Mouse (Mus musculus) kidney, adult 2 months (tissue): ENCODE data around the gene Rab11fip5. TPM values are rescaled to one million over a fixed set of nuclear protein-coding genes. Genes with fewer than 3 reads are reported as not detected.

Source experiments
- DNase-seq: peaks from one replicate; pipeline ENCODE4 v3.0.0; 2021
- H3K27ac ChIP-seq: fragments of 200-500 bp; 2 replicates; pipeline ENCODE4 v1.5.1; 2012; ENCODE audit warnings: low read depth, low read length, control low read depth, inconsistent platforms; ENCODE audit not compliant: insufficient read depth
- H3K27me3 ChIP-seq: fragments of 200-500 bp; replicated peaks from 2 replicates; pipeline ENCODE4 v1.6.1; 2012; ENCODE audit warnings: mild to moderate bottlenecking, moderate library complexity, low read length, inconsistent platforms; ENCODE audit not compliant: control insufficient read depth, insufficient read depth
- H3K36me3 ChIP-seq: fragments of 200-500 bp; 2 replicates; pipeline ENCODE4 v1.6.1; 2012; ENCODE audit warnings: mild to moderate bottlenecking, moderate library complexity, low read length, inconsistent platforms; ENCODE audit not compliant: control insufficient read depth, insufficient read depth
- H3K4me1 ChIP-seq: fragments of 200-500 bp; 2 replicates; pipeline ENCODE4 v1.6.1; 2011; ENCODE audit warnings: low read length; ENCODE audit not compliant: control insufficient read depth, insufficient read depth
- H3K4me3 ChIP-seq: fragments of 200-500 bp; 2 replicates; pipeline ENCODE4 v1.5.1; 2011; ENCODE audit warnings: mild to moderate bottlenecking, low read depth, low read length, control low read depth; ENCODE audit not compliant: insufficient read depth
- CTCF ChIP-seq: fragments of 200-500 bp; conservative IDR thresholded peaks from 2 replicates; pipeline ENCODE4 v1.5.1; 2011; ENCODE audit warnings: low read depth, mild to moderate bottlenecking, control low read depth, low read length, moderate library complexity, mixed read lengths; ENCODE audit not compliant: insufficient read depth, insufficient read length
- POLR2A ChIP-seq: fragments of 200-500 bp; IDR thresholded peaks from one replicate; pipeline ENCODE4 v1.6.1; 2011; ENCODE audit warnings: low read depth, low read length, control low read depth
- WGBS: fragments of 180-500 bp; shearing (Covaris S2); methylation state at CpG from one replicate; pipeline ENCODE4 v1.1.7; 2018; 5-methylcytosine and 5-hydroxymethylcytosine counted together
- polyA plus RNA-seq: library from polyadenylated mRNA; depleted of rRNA; stranded (reverse); fragments of >200 nt; gene quantifications from 2 replicates; pipeline ENCODE4 v1.2.3, GENCODE M21; 2012

Rab11fip5 gene
- polyA plus RNA-seq, 1 experiment: 56.8 TPM

DNA sequence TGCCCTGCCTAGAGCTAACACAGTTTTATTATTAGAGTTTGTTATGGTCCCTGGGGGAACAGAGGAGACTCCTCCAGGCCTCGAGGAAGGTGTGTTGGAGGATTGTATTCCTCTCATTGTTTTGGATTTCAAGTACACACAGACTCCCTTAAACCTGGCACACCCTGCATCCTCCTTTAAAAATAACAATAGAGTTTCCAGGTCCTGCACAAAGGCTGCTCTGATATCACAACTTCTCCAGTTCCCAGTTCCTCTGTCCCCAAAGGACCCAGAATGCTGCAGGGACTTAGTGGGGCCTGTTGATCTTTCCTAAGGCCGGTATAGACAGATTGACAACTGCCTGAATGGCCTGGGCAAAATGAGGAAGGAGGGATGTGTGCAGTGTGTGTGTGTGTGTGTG is 28.2 kb upstream of the Rab11fip5 start:
- no peak for TF ChIP-seq CTCF
- no peak for TF ChIP-seq POLR2A
- Histone ChIP-seq H3K27me3 (no peaks in the 10 kb centered on the region), H3K27ac (no peak overlapping the region), H3K36me3 (no peaks in the 10 kb centered on the region), H3K4me1 (peaks cover 3% of the 10 kb centered on the region; the same call in 1 of the 2 replicates), H3K4me3 (no peak overlapping the region)
- WGBS: 43% methylated on average over 2 of the region's 2 CpGs
- DNase-seq: no peak

DNA sequence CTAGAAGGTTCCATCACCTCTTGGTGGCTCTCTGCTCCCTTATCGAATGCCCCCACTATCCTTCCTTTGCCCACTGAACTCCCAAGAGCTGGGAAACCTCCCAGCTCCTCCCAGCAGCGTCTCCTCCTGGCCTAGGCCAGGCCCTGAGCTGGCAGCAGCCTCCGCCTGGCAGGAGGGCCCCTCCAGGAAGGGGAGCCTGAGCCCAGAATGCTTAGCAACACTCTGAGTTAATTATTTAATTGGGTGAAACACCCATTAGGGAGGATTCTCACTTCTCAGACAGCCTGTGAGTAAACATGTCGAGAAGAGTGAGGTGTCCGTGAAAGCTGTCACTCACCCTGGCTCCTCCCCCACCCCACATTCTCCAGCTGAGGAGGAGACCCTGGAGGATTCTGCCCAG is 25.3 kb upstream of the Rab11fip5 start:
- peak; percentile 78 for DNase-seq
- Histone ChIP-seq H3K36me3 (no peaks in the 10 kb centered on the region), H3K4me1 (peaks cover 3% of the 10 kb centered on the region; the same call in 1 of the 2 replicates), H3K27me3 (no peaks in the 10 kb centered on the region), H3K27ac (no peak overlapping the region), H3K4me3 (no peak overlapping the region)
- no peak for TF ChIP-seq CTCF
- TF ChIP-seq POLR2A: no peak
- 28% methylated on average over 5 of the region's 5 CpGs for WGBS

DNA sequence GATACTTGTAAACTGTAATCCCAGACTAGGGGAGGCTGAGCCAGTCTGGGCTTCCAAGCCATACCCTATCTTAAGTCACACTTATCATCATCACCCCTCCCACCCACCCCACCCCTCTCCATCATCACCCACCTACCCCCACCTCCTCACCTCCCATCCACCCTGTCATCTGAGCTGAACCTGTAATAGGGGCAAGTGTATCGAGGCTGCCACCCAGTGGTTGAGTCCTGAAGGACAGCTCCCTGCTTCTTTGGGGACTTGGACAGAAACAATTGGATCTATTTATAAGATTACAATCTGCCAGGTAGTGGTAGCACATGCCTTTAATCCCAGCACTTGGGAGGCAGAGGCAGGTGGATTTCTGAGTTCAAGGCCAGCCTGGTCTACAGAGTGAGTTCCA is 22.7 kb upstream of the Rab11fip5 start:
- DNase-seq: peak; percentile 68
- Histone ChIP-seq H3K4me1 (peaks cover 3% of the 10 kb centered on the region; the same call in 1 of the 2 replicates), H3K27me3 (no peaks in the 10 kb centered on the region), H3K36me3 (no peaks in the 10 kb centered on the region), H3K27ac (no peak overlapping the region), H3K4me3 (no peak overlapping the region)
- no peak for TF ChIP-seq POLR2A
- TF ChIP-seq CTCF: peak; percentile 74
- WGBS: 21% methylated on average over 1 of the region's 1 CpGs

DNA sequence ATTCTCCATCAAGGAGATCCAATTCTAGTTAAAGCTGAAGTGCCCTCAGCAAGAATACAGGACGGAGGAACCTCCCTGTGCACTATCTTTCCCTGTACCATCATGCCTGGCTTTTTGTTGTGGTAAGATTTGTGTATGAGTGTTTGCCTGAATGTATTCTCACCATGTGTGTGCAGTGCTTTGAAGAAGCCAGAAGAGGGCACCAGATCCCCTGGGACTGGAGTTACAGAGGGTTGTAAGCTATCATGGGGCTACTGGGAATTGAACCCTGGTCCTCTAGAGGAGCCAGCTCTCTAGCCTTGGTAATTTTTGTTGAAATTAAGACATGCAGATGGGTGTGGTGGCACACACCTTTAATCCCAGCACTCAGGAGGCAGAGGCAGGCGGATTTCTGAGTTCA is 20.9 kb upstream of the Rab11fip5 start:
- Histone ChIP-seq H3K4me1 (peaks cover 3% of the 10 kb centered on the region; the same call in 1 of the 2 replicates), H3K4me3 (no peak overlapping the region), H3K36me3 (no peaks in the 10 kb centered on the region), H3K27ac (no peak overlapping the region), H3K27me3 (no peaks in the 10 kb centered on the region)
- WGBS: 94% methylated on average over 2 of the region's 2 CpGs
- no peak for DNase-seq
- no peak for TF ChIP-seq POLR2A
- no peak for TF ChIP-seq CTCF

DNA sequence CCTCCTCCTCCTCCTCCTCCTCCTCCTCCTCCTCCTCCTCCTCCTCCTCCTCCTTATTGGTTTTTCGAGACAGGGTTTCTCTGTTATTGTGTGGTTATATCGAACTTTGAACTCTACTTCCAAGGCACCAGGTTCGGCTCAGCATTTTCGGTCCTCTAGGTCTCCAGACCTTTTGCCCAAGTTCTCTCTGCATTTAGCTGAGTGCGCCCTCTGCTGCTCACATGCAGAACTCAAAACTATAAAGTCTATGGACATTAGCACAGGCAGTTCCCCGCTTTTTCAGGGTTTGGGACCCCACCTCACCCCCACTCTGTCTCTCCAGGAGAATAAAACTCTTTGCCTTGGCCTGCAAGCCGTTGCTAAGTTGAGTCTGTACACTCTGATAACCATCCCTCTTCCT is 17.4 kb upstream of the Rab11fip5 start:
- DNase-seq: peak; percentile 88
- Histone ChIP-seq H3K4me1 (no peaks in the 10 kb centered on the region), H3K27me3 (no peaks in the 10 kb centered on the region), H3K4me3 (no peak overlapping the region), H3K36me3 (no peaks in the 10 kb centered on the region), H3K27ac (no peak overlapping the region)
- 11% methylated on average over 5 of the region's 7 CpGs for WGBS
- TF ChIP-seq POLR2A (no peak), CTCF (peak; percentile 86)

DNA sequence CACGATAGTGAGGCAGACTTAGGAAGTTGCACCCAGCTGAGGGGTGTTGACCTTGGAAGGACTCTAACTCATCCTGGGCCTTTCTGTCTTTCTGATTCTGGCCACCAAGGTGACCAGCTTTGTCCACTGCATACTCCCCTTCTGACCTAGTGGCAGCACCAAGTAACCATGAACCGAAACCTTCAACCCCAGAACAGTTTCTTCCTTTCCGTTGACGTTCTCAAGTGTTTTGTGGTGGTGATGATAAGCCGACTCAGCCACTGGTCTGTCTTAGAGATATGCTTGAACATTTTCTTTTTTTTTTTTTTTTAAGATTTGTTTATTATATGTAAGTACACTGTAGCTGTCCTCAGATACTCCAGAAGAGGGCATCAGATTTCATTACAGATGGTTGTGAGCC is 14.2 kb upstream of the Rab11fip5 start:
- 75% methylated on average over 5 of the region's 5 CpGs for WGBS
- Histone ChIP-seq H3K36me3 (no peaks in the 10 kb centered on the region), H3K4me1 (no peaks in the 10 kb centered on the region), H3K27me3 (no peaks in the 10 kb centered on the region), H3K27ac (no peak overlapping the region), H3K4me3 (no peak overlapping the region)
- no peak for TF ChIP-seq CTCF
- TF ChIP-seq POLR2A: no peak
- no peak for DNase-seq

DNA sequence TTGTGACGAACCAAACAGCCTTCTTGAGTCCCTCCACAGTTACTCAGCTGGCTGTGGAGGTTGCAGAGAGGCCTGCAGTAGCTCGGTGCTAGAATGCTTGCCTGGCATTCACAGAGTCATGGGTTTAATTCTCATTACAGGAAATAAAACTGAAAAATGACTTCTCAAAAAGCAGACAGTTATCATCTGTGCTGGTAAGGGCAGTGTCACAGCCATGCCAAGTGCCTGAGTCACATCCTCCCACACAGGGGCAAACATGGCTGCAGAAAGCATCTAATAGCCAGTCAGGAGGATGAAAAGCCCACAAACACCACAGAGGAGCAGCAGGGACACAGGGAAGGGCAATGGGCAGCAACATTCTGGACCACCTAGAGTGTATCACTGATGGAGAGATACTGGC is 8.4 kb upstream of the Rab11fip5 start:
- TF ChIP-seq POLR2A: no peak
- no peak for TF ChIP-seq CTCF
- WGBS: 81% methylated on average over 2 of the region's 2 CpGs
- Histone ChIP-seq H3K4me3 (no peak overlapping the region), H3K36me3 (no peaks in the 10 kb centered on the region), H3K4me1 (peaks cover 13% of the 10 kb centered on the region), H3K27me3 (no peaks in the 10 kb centered on the region), H3K27ac (no peak overlapping the region)
- DNase-seq: no peak

DNA sequence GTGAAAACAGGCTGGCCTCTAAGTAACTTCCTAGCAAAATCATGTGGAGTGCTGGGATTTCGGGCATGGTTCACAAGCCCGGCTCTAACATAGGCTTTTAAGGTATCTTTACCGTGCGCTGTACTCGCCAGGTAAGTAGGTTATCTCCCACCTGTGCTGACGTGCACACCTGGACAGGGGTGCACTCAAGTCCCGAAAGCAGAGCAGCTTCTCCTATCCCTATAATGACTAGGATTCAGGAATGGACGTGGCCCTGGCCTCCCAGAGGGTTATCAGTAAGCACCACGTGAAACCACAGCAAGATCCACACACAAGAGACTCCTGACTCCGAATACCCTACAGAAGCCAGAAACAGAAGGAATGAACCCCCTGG is 7.2 kb upstream of the Rab11fip5 start:
- 92% methylated on average over 10 of the region's 10 CpGs for WGBS
- no peak for TF ChIP-seq POLR2A
- TF ChIP-seq CTCF: no peak

More for the DNA sequence above, 7.2 kb upstream of the Rab11fip5 start:
- Histone ChIP-seq H3K27ac (no peak overlapping the region), H3K4me1 (peaks cover 13% of the 10 kb centered on the region), H3K4me3 (no peak overlapping the region), H3K27me3 (no peaks in the 10 kb centered on the region), H3K36me3 (no peaks in the 10 kb centered on the region)
- DNase-seq: no peak
